Mouse (Mus musculus) cerebellum, postnatal 4 days (tissue): ENCODE measurements around the gene Vasp.

Experiments used
- DNase-seq, 2 experiments: peaks; one replicate each; pipeline ENCODE4 v3.0.0; 2022; ENCODE audit warnings: low spot score in 2 of 2, mixed read lengths in 1 of 2

Gene Vasp

GRCm38 (mm10) chr7:19236411-19236810 is 35.2 kb downstream of the Vasp start:
- no peak for DNase-seq

DNA sequence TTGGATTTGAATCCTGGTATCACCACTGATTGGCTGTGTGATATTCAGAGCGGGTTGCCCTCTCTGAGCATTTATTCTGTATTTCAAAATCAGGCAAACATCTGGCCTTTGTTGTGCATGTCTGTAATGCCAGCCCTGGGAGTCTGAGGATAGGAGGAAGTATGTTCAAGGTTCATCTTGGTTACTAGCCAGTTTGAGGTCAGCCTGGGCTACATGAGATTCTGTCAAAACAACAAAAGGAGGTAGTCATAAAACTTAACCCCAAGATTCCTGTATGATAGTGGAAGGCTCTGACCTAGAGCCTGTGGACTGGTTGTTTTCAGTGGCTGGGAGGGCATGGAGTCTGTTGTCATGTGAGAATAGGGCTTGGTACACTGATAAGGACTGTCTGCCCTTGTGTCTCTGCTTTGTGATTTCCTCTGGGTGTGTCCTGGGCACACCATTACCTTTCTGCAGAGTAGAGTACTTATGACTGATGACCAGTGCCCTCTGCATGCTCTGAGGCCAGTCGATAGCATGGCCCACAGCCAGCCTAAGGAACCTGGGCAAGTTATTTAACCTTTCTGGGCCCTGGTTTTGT is 36.4 kb downstream of the Vasp start:
- DNase-seq = no peak

DNA sequence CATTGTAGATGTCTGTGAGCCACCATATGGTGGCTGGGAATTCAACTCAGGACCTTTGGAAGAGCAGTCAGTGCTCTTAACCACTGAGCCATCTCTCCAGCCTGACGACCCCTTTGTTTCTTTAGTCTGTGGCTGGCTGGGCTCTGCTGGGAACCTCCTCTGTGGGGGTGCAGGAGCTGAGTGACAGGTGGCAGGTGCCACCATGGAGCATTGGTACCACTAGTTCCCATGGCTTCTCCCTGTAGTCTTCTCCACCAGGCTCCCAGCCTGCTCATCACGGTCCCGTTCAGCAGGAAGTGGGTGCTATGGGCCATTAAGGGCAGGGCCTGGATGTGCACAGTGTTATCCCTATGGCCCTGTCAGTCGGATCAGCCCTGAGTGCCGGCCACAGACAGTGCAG is 37.0 kb downstream of the Vasp start:
- DNase-seq = no peak

GRCm38 (mm10) chr7:19231849-19232248 is 39.8 kb downstream of the Vasp start:
- DNase-seq = no peak

DNA sequence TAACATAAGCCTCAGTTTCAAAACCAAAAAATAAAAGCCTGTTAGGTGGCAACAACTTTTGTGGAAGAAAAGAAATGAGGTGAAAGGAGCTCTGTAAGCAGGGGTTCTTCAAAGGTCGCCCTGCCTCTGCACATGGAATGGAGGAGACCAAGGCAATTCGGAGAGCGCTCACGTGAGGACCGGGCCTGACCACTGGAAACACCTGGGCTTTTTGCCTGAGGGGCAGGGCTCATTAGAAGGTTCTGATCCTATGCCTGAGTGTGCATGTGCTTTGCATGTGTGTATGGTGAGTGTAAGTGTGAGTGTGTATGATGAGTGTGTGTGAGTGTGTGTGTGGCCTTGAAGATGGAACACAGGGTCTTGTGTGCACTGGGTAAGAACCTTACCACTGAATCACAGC is 40.7 kb downstream of the Vasp start:
- no peak for DNase-seq

DNA sequence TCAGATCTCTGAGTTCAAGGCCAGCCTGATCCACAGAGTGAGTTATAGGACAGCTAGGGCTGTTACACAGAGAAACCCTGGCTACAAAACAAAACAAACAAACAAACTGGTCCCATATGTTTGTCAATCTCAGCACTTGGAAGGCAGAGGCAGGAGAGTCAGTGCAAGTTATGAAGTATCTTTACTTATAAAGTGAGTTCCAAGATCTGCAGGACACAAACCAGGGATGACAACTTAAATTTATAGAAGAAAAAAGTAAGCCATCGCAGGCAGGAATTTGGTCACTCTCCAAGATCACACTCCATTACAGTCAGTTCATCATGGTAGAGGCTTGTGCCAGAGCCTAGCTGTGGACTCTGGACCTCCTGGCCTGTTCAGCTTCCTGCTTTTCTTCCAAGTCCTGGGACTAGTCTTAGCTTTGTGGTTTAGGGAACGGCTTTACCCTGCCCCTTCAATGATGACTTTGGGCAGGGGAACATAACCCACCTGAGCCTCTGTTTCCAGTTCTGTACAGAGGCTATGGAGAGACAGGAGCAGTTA is 41.5 kb downstream of the Vasp start:
- DNase-seq = no peak

GRCm38 (mm10) chr7:19229404-19229803 is 42.2 kb downstream of the Vasp start:
- DNase-seq = no peak

GRCm38 (mm10) chr7:19228793-19229148 is 42.8 kb downstream of the Vasp start:
- DNase-seq = no peak

GRCm38 (mm10) chr7:19227883-19228792 is 43.5 kb downstream of the Vasp start, which contains the start of gene Opa3:
TSS of gene Opa3 (plus strand) at chr7:19228334.
- peak; percentile 97 to 98 for DNase-seq

- DNase-seq = peak in 1 of 2 experiments; percentile 32
Observed at GRCm38 (mm10) chr7:19226817-19227797, 44.5 kb downstream of the Vasp start.

- DNase-seq = no peak
Observed at GRCm38 (mm10) chr7:19224933-19225332, 46.7 kb downstream of the Vasp start.

GRCm38 (mm10) chr7:19222875-19223274 is 48.7 kb downstream of the Vasp start:
- DNase-seq = no peak

- no peak for DNase-seq
Observed at GRCm38 (mm10) chr7:19222189-19222588, 49.4 kb downstream of the Vasp start.

- no peak for DNase-seq
Observed at GRCm38 (mm10) chr7:19220061-19220460, 51.6 kb downstream of the Vasp start.

- DNase-seq = no peak
Observed at GRCm38 (mm10) chr7:19217944-19218343, 53.7 kb downstream of the Vasp start.

GRCm38 (mm10) chr7:19217492-19217891 is 54.1 kb downstream of the Vasp start:
- DNase-seq = no peak

GRCm38 (mm10) chr7:19214940-19215339 is 56.7 kb downstream of the Vasp start:
- DNase-seq = no peak

- DNase-seq = no peak
Observed at GRCm38 (mm10) chr7:19214369-19214768, 57.2 kb downstream of the Vasp start.

- DNase-seq = no peak
Observed at GRCm38 (mm10) chr7:19213385-19213784, 58.2 kb downstream of the Vasp start.

DNA sequence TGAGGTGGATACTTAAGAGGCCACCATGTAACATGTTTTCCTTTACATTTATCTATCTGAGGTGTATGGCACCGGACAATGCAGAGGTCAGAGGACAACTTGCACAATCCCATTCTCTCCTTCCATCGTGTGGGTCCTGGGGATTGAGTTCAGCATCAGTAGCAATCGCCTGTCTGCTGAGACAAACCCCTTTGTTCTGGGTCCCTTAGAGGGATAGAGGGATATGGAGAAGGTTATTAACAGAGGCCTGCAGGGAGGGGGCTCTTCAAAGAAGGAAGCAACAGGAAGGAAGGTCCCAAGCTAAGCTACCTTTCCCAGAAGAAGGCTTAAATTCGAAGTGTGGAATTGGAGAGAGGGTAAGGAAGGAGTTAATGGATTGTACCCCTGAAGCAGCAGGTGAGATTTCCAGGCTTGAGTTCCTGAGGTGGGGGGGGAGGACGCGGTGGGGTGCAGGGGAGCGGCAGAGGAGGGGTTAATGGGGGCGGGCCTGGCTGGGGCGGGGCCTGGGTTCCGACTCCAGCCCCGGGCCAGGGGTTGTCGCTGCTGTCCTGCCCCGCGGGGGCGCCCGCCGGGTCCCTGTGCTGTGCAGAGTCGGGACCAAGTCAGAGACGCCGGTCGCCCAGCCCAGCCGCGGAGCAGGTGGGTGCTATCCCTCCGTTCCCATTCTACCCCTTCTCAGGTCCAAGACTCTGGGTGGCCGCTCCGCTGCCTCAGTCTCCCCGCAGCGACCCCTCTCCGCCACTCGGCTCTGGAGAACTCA is 59.4 kb downstream of the Vasp start, which contains the start of gene Gpr4:
Gene Gpr4, plus strand, starts transcription at position 543 of the 760 bp plus-strand sequence.
- DNase-seq = peak in 1 of 2 experiments; percentile 26
